Mouse (Mus musculus): ENCODE measurements around the gene Hyal3.

DNA sequence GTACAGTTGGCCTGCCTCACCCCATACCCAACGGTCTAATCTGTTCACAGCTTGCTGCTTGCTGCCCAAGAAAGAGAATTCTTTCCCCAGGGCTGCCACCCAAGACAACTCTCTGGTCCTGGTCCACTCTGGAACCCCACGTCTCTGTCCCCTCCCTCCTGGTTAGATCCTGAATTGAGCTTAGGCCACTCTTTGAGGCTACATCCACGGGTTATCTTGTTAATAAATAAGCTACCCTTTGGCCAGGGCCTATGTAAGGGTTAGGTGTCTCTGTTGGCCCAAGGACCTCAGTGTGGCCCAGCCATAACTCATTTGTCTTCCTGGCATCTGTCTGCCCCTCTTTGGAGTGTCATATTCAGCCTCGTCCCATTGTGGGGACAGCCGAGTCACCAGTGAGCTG, 17.8 kb downstream of the Hyal3 start:
- TF ChIP-seq CTCF (IDR thresholded peaks at IDR 0.05; ENCODE audit: low read depth) (no peak), EP300 (IDR thresholded peaks at IDR 0.05; ENCODE audit: low read depth) (no peak)

Data from liver, postnatal 0 days (tissue).